Mouse (Mus musculus) midbrain, embryonic 15.5 days (tissue): Measurements from ENCODE around the gene Kcnip4. TPM values are rescaled to one million over a fixed set of nuclear protein-coding genes. Genes with fewer than 3 reads are reported as not detected.
A peak's percentile ranks its signal among the peaks of the same experiment; 100 is the strongest.

Source experiments
- ATAC-seq: fragments of 200-750 bp; cut with Nextera tagmentation; replicated peaks from 2 replicates; pipeline ENCODE4 v1.8.0; 2017; ENCODE audit warnings: moderate TSS enrichment
- H3K27ac ChIP-seq: fragments of 300-500 bp; sonication (generic); 2 replicates; pipeline ENCODE4 v1.5.1; 2015; ENCODE audit warnings: mild to moderate bottlenecking, inconsistent platforms
- H3K27me3 ChIP-seq: fragments of 300-500 bp; sonication (generic); replicated peaks from 2 replicates; pipeline ENCODE4 v1.6.1; 2015; ENCODE audit warnings: inconsistent platforms
- H3K36me3 ChIP-seq: fragments of 300-500 bp; sonication (generic); replicated peaks from 2 replicates; pipeline ENCODE4 v1.6.1; 2015; ENCODE audit warnings: inconsistent platforms
- H3K4me1 ChIP-seq: fragments of 300-500 bp; sonication (generic); 2 replicates; pipeline ENCODE4 v1.6.1; 2015; ENCODE audit warnings: inconsistent platforms
- H3K4me2 ChIP-seq: fragments of 300-500 bp; sonication (generic); 2 replicates; pipeline ENCODE4 v1.6.1; 2015; ENCODE audit warnings: inconsistent platforms, mild to moderate bottlenecking, moderate library complexity
- H3K4me3 ChIP-seq: fragments of 300-500 bp; sonication (generic); 2 replicates; pipeline ENCODE4 v1.5.1; 2015; ENCODE audit warnings: mild to moderate bottlenecking, inconsistent platforms
- H3K9ac ChIP-seq: fragments of 300-500 bp; sonication (generic); 2 replicates; pipeline ENCODE4 v1.6.1; 2015; ENCODE audit warnings: mild to moderate bottlenecking, inconsistent platforms
- H3K9me3 ChIP-seq: fragments of 300-500 bp; sonication (generic); 2 replicates; pipeline ENCODE4 v1.6.1; 2016; ENCODE audit warnings: inconsistent platforms
- WGBS: fragments of 180-500 bp; shearing (Covaris S2); methylation state at CpG from one replicate; pipeline ENCODE4 v1.1.7; 2015; ENCODE audit warnings: mixed read lengths; 5-methylcytosine and 5-hydroxymethylcytosine counted together
- polyA plus RNA-seq: library from polyadenylated mRNA; unstranded; fragments of >200 nt; fragmentation: Nextera tagmentation; extraction: Ambion mirVana; gene quantifications from 2 replicates; pipeline ENCODE4 v1.2.1, GENCODE M21; 2015

The Kcnip4 gene
- polyA plus RNA-seq, 1 experiment from 2014 or later, result 17.6 TPM

DNA sequence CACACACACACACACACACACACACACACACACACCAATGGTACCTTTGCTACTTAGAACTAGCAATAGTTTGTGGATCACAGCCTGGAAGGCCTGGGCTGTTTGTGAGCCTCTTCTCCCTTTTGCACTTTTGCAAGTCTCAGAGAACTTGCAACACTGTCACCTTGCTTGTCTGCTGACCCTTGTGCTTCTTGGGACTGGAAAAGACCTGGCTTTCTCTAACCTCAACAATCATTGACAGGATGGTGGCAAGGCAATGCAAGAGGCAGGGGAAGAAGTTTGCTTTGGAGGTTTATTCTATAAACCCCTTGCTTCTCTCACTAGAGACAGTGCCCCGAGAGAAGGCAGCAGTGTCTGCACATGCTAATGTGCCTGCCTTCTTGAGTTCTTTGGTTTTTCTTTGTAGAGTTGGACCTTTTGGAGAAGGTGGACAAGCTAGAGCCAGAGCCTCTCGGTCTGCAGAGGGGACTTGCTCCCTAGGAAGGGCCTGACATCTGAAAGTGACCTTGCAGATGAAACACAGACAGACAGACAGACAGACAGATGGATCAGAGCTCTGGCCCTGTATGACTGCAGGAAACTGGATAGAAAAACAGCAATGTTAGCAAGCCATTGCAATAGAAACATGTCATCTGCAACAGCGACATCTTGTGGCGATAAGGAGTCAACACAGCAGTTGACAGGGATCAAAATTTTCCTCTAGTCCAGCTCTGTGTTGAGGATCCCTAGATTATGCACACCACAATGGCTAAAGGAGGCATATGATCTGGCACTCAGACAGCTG lies 174.4 kb downstream of the Kcnip4 start:
- Histone ChIP-seq H3K4me2 (no peak overlapping the region), H3K4me1 (no peaks in the 10 kb centered on the region), H3K27ac (no peak overlapping the region), H3K9me3 (no peaks in the 10 kb centered on the region), H3K4me3 (no peak overlapping the region), H3K36me3 (no peaks in the 10 kb centered on the region), H3K9ac (no peak overlapping the region), H3K27me3 (no peaks in the 10 kb centered on the region)
- peak; percentile 85 for ATAC-seq
- WGBS, result 31% methylated on average over 4 of the region's 4 CpGs

DNA sequence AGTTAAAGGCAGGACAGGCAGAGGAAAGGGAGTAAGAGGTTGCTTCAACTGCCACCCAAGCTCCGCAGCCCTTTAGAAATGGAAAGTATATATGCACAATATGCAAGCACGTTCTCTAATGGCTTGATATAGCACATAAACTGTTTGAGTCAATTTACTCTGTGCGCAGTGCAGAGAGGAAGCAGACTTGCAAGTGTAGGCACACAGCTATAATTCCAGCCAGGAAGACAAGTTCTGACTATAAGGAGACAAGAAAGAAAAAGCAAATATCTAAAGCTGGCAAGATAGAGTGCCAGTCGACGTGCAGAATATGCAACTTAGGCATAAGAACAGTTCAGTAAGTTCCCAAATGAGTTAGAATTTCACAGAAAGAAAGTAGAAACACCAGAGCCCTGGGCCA lies 175.2 kb downstream of the Kcnip4 start:
- 83% methylated on average over 5 of the region's 5 CpGs for WGBS
- Histone ChIP-seq H3K4me3 (no peak overlapping the region), H3K27me3 (no peaks in the 10 kb centered on the region), H3K27ac (no peak overlapping the region), H3K4me2 (no peak overlapping the region), H3K9ac (no peak overlapping the region), H3K9me3 (no peaks in the 10 kb centered on the region), H3K4me1 (no peaks in the 10 kb centered on the region), H3K36me3 (no peaks in the 10 kb centered on the region)
- ATAC-seq, result no peak

DNA sequence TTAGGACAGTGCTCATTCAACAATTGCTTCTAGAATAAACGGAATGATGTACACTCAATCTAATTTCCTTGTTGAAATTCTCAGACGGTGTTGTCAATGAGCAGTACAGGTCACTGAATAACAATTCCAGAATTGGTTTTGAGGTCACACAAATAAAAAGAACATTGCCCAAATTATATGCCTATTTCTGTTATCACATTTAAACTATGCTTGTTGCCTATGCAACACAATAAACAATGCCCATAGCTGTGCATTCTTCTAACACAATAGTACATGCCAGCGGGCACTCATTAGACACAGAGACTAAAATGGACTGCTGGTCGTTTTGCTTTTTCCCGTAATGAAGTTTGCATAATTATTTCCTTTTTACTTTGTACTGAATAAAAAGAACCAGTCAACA lies 176.2 kb downstream of the Kcnip4 start:
- H3K9ac ChIP-seq, result no peak overlapping the region

DNA sequence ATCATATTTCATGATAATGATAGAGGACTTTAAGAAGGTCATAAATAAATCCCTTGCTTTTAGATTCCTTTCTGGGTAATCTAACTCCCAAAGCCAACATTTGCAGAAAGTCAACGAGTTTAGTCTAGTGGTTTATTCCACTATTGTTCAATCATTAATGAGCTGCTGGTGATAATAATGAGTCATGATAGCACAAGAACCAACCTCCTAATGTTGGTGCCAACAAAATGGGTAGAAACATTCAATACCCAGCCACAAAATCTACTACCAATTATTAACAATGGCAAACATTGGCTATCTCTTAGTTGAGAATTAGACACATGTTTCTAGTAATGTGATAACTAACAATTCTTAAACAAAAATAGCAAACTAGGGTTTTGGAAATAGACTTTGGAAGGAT lies 180.1 kb downstream of the Kcnip4 start:
- H3K4me3 ChIP-seq, result no peak overlapping the region
- H3K9ac ChIP-seq, result no peak overlapping the region
- no peak for ATAC-seq
- no peak overlapping the region for H3K27ac ChIP-seq
- WGBS, result 91% methylated on average over 1 of the region's 1 CpGs
- H3K9me3 ChIP-seq, result no peaks in the 10 kb centered on the region
- no peaks in the 10 kb centered on the region for H3K4me1 ChIP-seq
- no peaks in the 10 kb centered on the region for H3K36me3 ChIP-seq
- H3K27me3 ChIP-seq, result no peaks in the 10 kb centered on the region
- H3K4me2 ChIP-seq, result no peak overlapping the region

More for the DNA sequence above, 176.2 kb downstream of the Kcnip4 start:
- H3K4me2 ChIP-seq, result no peak overlapping the region
- ATAC-seq, result no peak
- H3K4me1 ChIP-seq, result no peaks in the 10 kb centered on the region
- H3K27ac ChIP-seq, result no peak overlapping the region
- WGBS, result 65% methylated on average over 5 of the region's 5 CpGs
- no peaks in the 10 kb centered on the region for H3K9me3 ChIP-seq
- H3K4me3 ChIP-seq, result no peak overlapping the region
- H3K36me3 ChIP-seq, result no peaks in the 10 kb centered on the region
- H3K27me3 ChIP-seq, result no peaks in the 10 kb centered on the region

DNA sequence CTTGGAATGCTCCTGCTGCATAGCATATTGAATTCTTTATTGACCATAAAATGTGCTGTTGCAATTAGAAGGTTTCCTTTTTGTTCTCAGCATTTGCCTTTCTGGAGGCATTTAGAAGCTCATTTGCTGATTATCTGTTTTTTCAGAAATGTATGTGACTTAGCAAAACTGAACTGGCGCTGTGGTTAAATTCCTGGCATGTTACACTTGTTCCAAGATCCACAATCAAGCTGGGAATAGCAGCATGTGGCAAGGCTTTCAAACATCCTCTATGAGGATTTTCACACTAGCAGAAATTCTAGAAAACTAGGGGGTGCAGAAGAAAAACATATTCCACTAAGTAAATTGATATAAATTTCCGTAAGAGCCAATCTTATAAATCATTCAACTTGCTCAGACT lies 187.5 kb downstream of the Kcnip4 start:
- no peaks in the 10 kb centered on the region for H3K9me3 ChIP-seq
- 58% methylated on average over 2 of the region's 2 CpGs for WGBS

DNA sequence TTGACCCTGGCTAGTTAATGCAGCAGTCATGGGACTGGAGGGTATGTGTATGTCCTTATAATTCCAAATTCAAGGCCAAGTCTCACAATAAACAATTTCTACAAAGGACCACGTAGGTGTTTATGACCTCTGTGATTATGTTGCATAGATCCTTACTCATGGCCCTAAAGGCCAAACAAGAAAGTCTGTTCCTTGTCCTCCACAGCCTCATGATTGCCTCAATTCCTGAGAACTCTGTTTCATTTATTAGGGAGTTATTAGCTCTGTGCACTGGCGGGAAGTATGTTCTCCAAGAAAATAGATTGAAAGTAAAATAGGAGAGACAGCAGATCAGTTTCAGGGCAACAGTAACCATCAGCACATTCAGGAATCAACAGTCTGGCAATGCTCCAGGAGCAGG lies 191.6 kb downstream of the Kcnip4 start:
- Histone ChIP-seq H3K9me3 (no peaks in the 10 kb centered on the region), H3K4me1 (no peaks in the 10 kb centered on the region), H3K36me3 (no peaks in the 10 kb centered on the region), H3K9ac (no peak overlapping the region), H3K27ac (no peak overlapping the region), H3K27me3 (no peaks in the 10 kb centered on the region), H3K4me2 (no peak overlapping the region), H3K4me3 (no peak overlapping the region)
- WGBS, result 83% methylated on average over 2 of the region's 2 CpGs
- ATAC-seq, result no peak

More for the DNA sequence above, 187.5 kb downstream of the Kcnip4 start:
- Histone ChIP-seq H3K9ac (no peak overlapping the region), H3K4me2 (no peak overlapping the region), H3K36me3 (no peaks in the 10 kb centered on the region), H3K27me3 (no peaks in the 10 kb centered on the region), H3K4me3 (no peak overlapping the region), H3K4me1 (no peaks in the 10 kb centered on the region), H3K27ac (no peak overlapping the region)
- ATAC-seq, result no peak

DNA sequence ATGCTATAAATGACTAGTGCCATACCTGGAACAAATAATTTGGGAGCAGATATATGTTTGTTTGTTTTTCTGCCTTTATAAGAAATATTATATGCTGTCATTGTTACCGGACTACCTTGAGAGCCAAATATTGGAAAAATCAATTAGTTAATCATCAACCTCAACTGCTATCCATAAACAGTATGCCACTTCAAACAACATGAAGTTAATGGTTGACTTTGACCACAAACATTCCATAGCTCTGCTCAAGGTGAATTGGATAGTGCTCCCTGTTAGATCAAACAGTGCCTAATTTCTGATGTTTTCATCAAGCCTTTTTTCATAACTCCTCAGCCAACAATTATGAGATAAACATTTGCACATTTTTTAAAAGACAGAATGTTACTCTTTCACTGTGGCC lies 195.7 kb downstream of the Kcnip4 start:
- 96% methylated on average over 1 of the region's 1 CpGs for whole genome bisulfite sequencing

DNA sequence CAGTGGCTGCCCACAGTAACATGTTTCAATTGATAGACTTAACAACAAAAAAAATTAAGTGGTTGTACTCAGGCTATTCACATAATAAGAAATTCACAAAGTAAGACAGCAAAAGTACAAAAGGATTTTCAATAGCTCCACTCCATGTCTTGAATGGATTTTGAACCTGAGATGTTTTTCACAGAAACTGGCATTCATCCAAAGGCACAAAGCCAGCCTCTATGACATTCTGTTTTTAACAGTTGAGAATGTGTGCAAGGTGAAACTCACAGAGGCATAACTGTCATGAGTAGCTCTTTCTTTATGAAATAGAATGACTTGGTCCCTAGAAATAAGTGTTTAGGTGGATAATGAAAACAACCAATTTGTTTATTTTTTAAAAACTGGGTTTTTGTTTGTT lies 206.0 kb downstream of the Kcnip4 start:
- Histone ChIP-seq H3K36me3 (no peaks in the 10 kb centered on the region), H3K4me2 (no peak overlapping the region), H3K4me1 (no peaks in the 10 kb centered on the region), H3K4me3 (no peak overlapping the region), H3K9ac (no peak overlapping the region), H3K9me3 (no peaks in the 10 kb centered on the region), H3K27me3 (no peaks in the 10 kb centered on the region), H3K27ac (no peak overlapping the region)
- no peak for ATAC-seq

More for the DNA sequence above, 195.7 kb downstream of the Kcnip4 start:
- H3K4me2 ChIP-seq, result no peak overlapping the region
- no peaks in the 10 kb centered on the region for H3K9me3 ChIP-seq
- no peak overlapping the region for H3K27ac ChIP-seq
- H3K36me3 ChIP-seq, result no peaks in the 10 kb centered on the region
- H3K27me3 ChIP-seq, result no peaks in the 10 kb centered on the region
- H3K4me1 ChIP-seq, result no peaks in the 10 kb centered on the region
- H3K9ac ChIP-seq, result no peak overlapping the region
- no peak overlapping the region for H3K4me3 ChIP-seq
- no peak for ATAC-seq

DNA sequence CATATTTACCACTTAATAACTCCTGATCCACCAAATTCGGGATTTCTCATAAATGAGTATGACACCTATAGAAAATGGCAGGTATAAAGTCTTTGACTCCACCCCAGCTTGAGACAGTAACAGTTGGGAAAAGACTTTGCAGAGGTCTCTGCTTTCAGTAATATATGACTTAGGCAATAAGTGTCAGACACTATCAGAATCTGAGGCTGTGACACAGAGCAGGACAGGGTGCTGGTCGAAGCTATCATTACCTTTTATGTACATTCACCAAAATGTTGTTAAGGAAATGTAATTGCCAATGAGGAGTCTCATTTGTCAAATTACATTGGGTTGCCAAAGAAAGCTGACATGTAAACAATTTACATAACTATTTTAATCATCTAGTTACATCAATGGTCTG lies 206.8 kb downstream of the Kcnip4 start:
- H3K9me3 ChIP-seq, result no peaks in the 10 kb centered on the region
- no peaks in the 10 kb centered on the region for H3K4me1 ChIP-seq
- no peak overlapping the region for H3K9ac ChIP-seq
- no peak overlapping the region for H3K4me3 ChIP-seq
- 87% methylated on average over 2 of the region's 2 CpGs for WGBS
- no peaks in the 10 kb centered on the region for H3K36me3 ChIP-seq
- ATAC-seq, result no peak
- no peak overlapping the region for H3K4me2 ChIP-seq
- H3K27me3 ChIP-seq, result no peaks in the 10 kb centered on the region
- no peak overlapping the region for H3K27ac ChIP-seq

DNA sequence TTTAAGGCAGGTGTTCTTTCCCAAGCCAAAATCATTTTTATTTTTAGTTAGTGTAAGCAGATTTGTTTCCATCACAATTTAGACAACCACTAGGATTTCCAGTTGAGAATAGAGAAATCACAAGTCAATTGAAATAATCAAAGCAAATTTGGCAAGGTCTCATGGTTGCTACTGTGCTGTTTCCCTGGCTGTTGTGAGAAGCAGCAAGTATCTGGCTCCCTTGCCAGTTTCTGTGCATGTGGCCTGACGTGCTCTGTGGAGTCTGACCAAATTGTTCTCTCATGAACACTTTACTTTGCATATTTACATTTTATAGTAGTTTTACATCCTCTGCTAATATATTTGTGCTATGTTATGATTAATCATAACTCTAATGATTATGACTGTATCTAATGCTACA lies 217.9 kb downstream of the Kcnip4 start:
- Histone ChIP-seq H3K4me3 (no peak overlapping the region), H3K9me3 (no peaks in the 10 kb centered on the region), H3K9ac (no peak overlapping the region), H3K27ac (no peak overlapping the region), H3K27me3 (no peaks in the 10 kb centered on the region), H3K36me3 (no peaks in the 10 kb centered on the region), H3K4me1 (no peaks in the 10 kb centered on the region), H3K4me2 (no peak overlapping the region)
- WGBS, result 75% methylated on average over 1 of the region's 1 CpGs
- no peak for ATAC-seq

DNA sequence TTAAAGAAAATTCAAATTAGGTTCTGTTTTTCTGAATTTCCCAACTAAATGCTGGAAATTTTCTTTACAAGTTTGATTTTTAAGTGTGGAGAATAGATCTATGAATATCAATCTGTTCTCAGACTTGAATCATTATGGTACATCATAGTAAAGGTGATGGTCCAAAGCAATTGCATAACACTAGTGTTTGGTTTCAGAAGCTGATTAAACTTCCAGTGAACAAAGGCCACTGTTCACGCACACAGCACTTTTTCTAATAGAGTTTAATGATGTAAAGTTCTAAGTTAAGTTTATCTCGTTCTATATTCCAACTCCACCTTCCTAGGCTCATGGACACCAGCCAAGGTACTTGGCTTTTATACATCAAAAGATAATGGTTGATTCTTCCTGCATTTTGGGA lies 219.4 kb downstream of the Kcnip4 start:
- no peak for ATAC-seq

DNA sequence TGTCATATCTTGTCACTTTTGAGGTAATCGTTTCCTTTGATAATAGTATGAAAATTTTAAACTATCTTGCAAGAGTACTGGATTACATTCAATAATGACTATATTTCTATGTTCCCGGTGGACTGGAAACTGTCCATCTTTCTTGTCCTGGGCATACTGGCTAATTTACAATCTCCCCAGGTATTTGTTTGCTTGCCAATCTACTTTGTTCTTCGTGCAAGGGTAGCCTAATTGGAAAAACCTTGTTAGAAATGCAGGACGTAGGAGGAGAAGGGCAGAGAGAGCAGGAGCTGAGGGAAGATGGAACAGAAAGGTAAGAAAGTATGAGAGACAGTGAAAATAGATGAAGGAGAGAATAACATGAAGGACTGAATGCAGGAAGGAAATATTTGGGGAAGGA lies 226.1 kb downstream of the Kcnip4 start:
- H3K9me3 ChIP-seq, result no peaks in the 10 kb centered on the region
- no peak overlapping the region for H3K9ac ChIP-seq
- no peak overlapping the region for H3K4me3 ChIP-seq
- no peak for ATAC-seq
- no peaks in the 10 kb centered on the region for H3K36me3 ChIP-seq
- H3K4me1 ChIP-seq, result no peaks in the 10 kb centered on the region
- H3K27me3 ChIP-seq, result no peaks in the 10 kb centered on the region
- no peak overlapping the region for H3K27ac ChIP-seq
- H3K4me2 ChIP-seq, result no peak overlapping the region
- WGBS, result 57% methylated on average over 4 of the region's 4 CpGs

More for the DNA sequence above, 219.4 kb downstream of the Kcnip4 start:
- Histone ChIP-seq H3K4me1 (no peaks in the 10 kb centered on the region), H3K9me3 (no peaks in the 10 kb centered on the region), H3K27me3 (no peaks in the 10 kb centered on the region), H3K4me2 (no peak overlapping the region), H3K36me3 (no peaks in the 10 kb centered on the region), H3K9ac (no peak overlapping the region), H3K27ac (no peak overlapping the region), H3K4me3 (no peak overlapping the region)
- 75% methylated on average over 2 of the region's 2 CpGs for WGBS

DNA sequence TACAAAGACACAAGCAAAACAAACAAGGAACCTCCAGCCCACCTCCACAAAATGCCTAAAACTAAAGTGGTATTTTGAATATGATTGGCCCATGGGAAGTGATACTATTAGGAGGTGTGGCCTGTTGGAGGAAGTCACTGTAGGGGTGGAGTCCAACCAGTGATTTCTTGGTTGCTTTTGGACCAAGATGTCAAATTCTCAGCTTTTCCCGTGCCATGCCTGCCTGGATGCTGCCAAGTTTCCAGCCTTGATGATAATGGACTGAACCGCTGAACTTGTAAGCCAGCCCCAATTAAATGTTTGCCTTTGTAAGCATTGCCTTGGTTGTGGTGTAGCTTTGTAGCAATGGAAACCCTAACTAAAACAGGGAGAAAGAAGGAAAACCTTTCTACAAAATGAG lies 232.3 kb downstream of the Kcnip4 start:
- 83% methylated on average over 2 of the region's 2 CpGs for WGBS
- H3K4me1 ChIP-seq, result no peaks in the 10 kb centered on the region
- no peak overlapping the region for H3K4me3 ChIP-seq
- no peak overlapping the region for H3K27ac ChIP-seq
- H3K9me3 ChIP-seq, result no peaks in the 10 kb centered on the region
- no peaks in the 10 kb centered on the region for H3K36me3 ChIP-seq
- no peak for ATAC-seq
- H3K4me2 ChIP-seq, result no peak overlapping the region
- no peaks in the 10 kb centered on the region for H3K27me3 ChIP-seq
- no peak overlapping the region for H3K9ac ChIP-seq
